Mouse (Mus musculus) forebrain, embryonic 12.5 days (tissue): ENCODE results near the gene Ppp1r35. TPM values are rescaled to one million over a fixed set of nuclear protein-coding genes. Genes with fewer than 3 reads are reported as not detected.

Source experiments
- ATAC-seq: fragments of 200-750 bp; cut with Nextera tagmentation; 2 replicates; pipeline ENCODE4 v1.8.0; 2017; ENCODE audit warnings: moderate TSS enrichment; ENCODE audit not compliant: low FRiP score
- H3K27ac ChIP-seq: fragments of 300-500 bp; sonication (generic); 2 replicates; pipeline ENCODE4 v1.5.1; 2016; ENCODE audit warnings: mild to moderate bottlenecking
- H3K27me3 ChIP-seq: fragments of 300-500 bp; sonication (generic); 2 replicates; pipeline ENCODE4 v1.6.1; 2016; ENCODE audit warnings: mild to moderate bottlenecking
- H3K36me3 ChIP-seq: fragments of 300-500 bp; sonication (generic); replicated peaks from 2 replicates; pipeline ENCODE4 v1.6.1; 2016; ENCODE audit warnings: mild to moderate bottlenecking
- H3K4me1 ChIP-seq: fragments of 300-500 bp; sonication (generic); 2 replicates; pipeline ENCODE4 v1.6.1; 2016
- H3K4me2 ChIP-seq: fragments of 300-500 bp; sonication (generic); 2 replicates; pipeline ENCODE4 v1.6.1; 2016; ENCODE audit warnings: mild to moderate bottlenecking, moderate library complexity
- H3K4me3 ChIP-seq: fragments of 300-500 bp; sonication (generic); replicated peaks from 2 replicates; pipeline ENCODE4 v1.5.1; 2016; ENCODE audit warnings: mild to moderate bottlenecking
- H3K9ac ChIP-seq: fragments of 300-500 bp; sonication (generic); 2 replicates; pipeline ENCODE4 v1.6.1; 2016; ENCODE audit warnings: mild to moderate bottlenecking
- H3K9me3 ChIP-seq: fragments of 300-500 bp; sonication (generic); 2 replicates; pipeline ENCODE4 v1.6.1; 2016
- WGBS: fragments of 180-500 bp; shearing (Covaris S2); methylation state at CpG from one replicate; pipeline ENCODE4 v1.1.7; 2016; 5-methylcytosine and 5-hydroxymethylcytosine counted together
- polyA plus RNA-seq: library from polyadenylated mRNA; unstranded; fragments of >200 nt; fragmentation: Nextera tagmentation; extraction: Ambion mirVana; gene quantifications from 2 replicates; pipeline ENCODE4 v1.2.1, GENCODE M21; 2016

The Ppp1r35 gene
- polyA plus RNA-seq, 1 experiment from 2014 or later, result 60.1 TPM

DNA sequence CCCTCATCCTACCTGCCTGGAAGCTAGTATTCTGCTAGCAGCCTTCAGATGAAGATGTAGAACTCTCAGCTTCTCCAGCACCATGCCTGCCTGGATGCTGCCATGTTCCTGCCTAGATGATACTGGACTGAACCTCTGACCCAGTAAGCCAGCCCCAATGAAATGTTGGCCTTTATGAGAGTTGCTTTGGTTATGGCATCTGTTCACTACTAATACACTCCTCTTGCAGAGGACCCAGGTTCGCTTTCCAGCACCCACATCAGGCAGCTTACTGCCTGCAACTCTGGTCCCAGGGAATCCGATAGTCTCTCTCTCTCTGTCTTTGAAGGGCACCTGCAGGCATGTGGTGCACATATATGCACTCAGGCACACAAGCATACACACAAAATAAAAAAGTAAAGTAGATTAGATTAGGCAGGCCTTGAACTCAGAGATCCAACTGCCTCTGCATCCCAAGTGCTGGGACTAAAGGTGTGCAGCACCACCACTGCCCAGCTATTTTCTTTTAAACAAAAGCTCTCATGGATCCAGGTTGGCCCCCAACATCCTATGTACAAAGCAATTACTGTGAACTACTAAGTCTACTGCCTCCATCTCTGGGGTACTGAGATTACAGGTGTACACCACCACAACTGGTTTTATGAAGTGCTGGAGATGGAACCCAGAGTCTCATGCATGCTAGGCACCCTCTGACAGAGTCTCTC, 2.9 kb upstream of the Ppp1r35 start:
- 96% methylated on average over 2 of the region's 2 CpGs for WGBS
- Histone ChIP-seq H3K9me3 (no peaks in the 10 kb centered on the region), H3K4me1 (peaks cover 21% of the 10 kb centered on the region), H3K4me2 (no peak overlapping the region), H3K9ac (no peak overlapping the region), H3K36me3 (peaks cover 8% of the 10 kb centered on the region), H3K4me3 (no peak overlapping the region), H3K27ac (no peak overlapping the region), H3K27me3 (no peaks in the 10 kb centered on the region)
- no peak for ATAC-seq

- H3K27ac ChIP-seq, result no peak overlapping the region
- H3K9ac ChIP-seq, result no peak overlapping the region
- no peak overlapping the region for H3K4me3 ChIP-seq
- no peaks in the 10 kb centered on the region for H3K9me3 ChIP-seq
- ATAC-seq, result no peak
- peaks cover 15% of the 10 kb centered on the region for H3K36me3 ChIP-seq
- peaks cover 25% of the 10 kb centered on the region for H3K4me1 ChIP-seq
- WGBS, result 57% methylated on average over 5 of the region's 5 CpGs
- no peaks in the 10 kb centered on the region for H3K27me3 ChIP-seq
- H3K4me2 ChIP-seq, result no peak overlapping the region
These were observed 2.2 kb upstream of the Ppp1r35 start for GRCm38 (mm10) chr5:137776408-137776918.

DNA sequence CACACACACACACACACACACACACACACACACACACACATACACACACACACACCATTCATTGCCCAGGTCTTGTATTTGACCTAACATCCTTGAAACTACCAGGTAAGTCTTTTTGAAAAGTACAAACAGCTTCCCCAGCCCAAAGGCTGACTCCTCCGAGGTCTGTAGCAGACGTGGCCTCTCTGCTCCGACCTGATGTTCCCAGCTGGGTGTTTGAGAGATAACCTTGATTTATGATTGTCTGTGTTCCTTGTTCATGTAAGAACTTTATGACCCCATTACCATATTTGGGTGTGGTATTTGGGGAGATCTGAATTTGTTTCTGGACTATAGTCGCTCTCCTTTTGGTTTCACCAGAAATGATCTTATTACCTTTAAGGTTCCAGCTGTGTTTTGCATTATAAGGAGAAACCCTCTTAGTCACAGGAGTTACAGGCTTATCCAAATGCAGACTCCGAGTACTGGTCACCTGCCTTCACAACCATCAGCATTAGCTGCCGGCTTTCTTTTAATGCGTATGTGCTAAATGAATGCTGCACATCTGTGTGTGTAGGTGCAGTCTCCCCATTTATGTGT, 1.3 kb upstream of the Ppp1r35 start:
- Histone ChIP-seq H3K27ac (no peak overlapping the region), H3K9me3 (no peaks in the 10 kb centered on the region), H3K4me1 (peaks cover 29% of the 10 kb centered on the region), H3K36me3 (peaks cover 24% of the 10 kb centered on the region), H3K27me3 (no peaks in the 10 kb centered on the region), H3K9ac (no peak overlapping the region), H3K4me2 (no peak overlapping the region), H3K4me3 (no peak overlapping the region)
- ATAC-seq, result no peak
- 82% methylated on average over 7 of the region's 7 CpGs for WGBS

- H3K27me3 ChIP-seq, result no peaks in the 10 kb centered on the region
- H3K9me3 ChIP-seq, result no peaks in the 10 kb centered on the region
- ATAC-seq, result peak; percentile 24
- H3K4me3 ChIP-seq, result peak overlapping the region; percentile 98
- H3K27ac ChIP-seq, result peak overlapping the region; percentile 93
- peak overlapping the region; percentile 96 for H3K9ac ChIP-seq
- H3K36me3 ChIP-seq, result peaks cover 43% of the 10 kb centered on the region
- H3K4me1 ChIP-seq, result peaks cover 48% of the 10 kb centered on the region
- WGBS, result under 1% methylated on average over 83 of the region's 83 CpGs
- peak overlapping the region; percentile 98 for H3K4me2 ChIP-seq
These were observed 644 bp downstream of the Ppp1r35 start for GRCm38 (mm10) chr5:137779053-137779933.

DNA sequence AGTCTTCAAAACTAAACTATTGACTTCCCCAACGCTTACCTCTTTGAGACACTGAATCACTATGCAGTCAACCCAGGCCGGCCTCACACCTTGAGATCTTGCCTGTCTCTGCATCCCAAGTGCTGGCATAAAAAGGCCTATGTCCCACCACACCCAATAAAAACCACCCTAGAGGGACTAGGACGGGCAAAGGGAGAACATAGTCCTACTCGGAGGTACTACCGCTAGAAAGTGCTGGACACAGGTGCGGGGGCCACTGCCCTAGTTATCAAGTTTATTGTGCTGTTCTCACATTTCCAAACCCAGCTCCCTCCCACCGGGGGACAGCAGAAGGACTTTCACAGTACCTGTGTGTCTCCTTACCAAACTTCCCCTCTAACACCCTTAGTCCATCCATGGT, 3.0 kb downstream of the Ppp1r35 start:
- H3K4me2 ChIP-seq, result no peak overlapping the region
- H3K27me3 ChIP-seq, result no peaks in the 10 kb centered on the region
- WGBS, result 96% methylated on average over 7 of the region's 7 CpGs
- H3K4me1 ChIP-seq, result peaks cover 59% of the 10 kb centered on the region
- no peak overlapping the region for H3K4me3 ChIP-seq
- H3K9ac ChIP-seq, result no peak overlapping the region
- peaks cover 50% of the 10 kb centered on the region for H3K36me3 ChIP-seq
- ATAC-seq, result no peak
- no peaks in the 10 kb centered on the region for H3K9me3 ChIP-seq
- H3K27ac ChIP-seq, result no peak overlapping the region

DNA sequence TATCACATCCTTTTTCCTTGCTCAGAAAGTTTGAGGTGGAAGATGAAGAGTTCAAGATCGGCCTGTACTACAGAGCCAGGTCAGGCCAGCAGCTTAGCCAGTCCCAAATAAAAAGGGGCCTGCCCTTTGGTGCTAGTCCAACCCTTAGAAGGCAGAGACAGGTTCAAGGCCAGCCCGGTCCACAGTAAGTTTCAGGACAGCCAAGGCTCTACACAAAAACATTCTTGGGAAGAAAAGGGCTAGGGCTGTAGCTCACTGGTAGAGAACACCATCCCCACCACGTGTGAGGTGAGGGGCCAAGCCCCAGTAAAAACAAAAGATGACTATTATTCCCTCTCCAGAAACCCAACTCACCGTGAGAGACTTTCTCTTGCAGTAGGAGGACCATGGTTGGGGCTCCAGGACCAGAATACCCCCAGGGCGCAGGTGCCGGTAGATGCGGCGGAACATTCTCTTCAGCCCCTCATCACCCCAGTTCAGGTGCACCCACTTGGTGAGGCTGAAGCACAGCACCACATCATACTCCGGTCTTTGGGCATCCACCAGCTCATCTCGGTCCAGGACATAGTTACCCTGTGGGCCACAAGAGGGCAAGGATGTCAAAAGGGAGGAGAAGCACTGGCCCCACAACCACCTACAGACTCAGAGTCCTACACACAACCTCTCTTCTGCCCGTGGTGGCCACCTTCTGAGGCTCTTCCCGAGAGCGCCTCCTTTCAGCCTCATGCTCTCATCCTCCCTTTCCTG, 4.3 kb downstream of the Ppp1r35 start:
- Histone ChIP-seq H3K36me3 (peaks cover 50% of the 10 kb centered on the region), H3K4me3 (peak overlapping the region; percentile 95), H3K27ac (no peak overlapping the region), H3K4me1 (peaks cover 60% of the 10 kb centered on the region), H3K27me3 (peaks cover under 1% of the 10 kb centered on the region; the same call in 1 of the 2 replicates), H3K9ac (peak overlapping the region; percentile 98), H3K9me3 (no peaks in the 10 kb centered on the region), H3K4me2 (peak overlapping the region; percentile 92)
- 88% methylated on average over 13 of the region's 13 CpGs for WGBS
- ATAC-seq, result no peak

DNA sequence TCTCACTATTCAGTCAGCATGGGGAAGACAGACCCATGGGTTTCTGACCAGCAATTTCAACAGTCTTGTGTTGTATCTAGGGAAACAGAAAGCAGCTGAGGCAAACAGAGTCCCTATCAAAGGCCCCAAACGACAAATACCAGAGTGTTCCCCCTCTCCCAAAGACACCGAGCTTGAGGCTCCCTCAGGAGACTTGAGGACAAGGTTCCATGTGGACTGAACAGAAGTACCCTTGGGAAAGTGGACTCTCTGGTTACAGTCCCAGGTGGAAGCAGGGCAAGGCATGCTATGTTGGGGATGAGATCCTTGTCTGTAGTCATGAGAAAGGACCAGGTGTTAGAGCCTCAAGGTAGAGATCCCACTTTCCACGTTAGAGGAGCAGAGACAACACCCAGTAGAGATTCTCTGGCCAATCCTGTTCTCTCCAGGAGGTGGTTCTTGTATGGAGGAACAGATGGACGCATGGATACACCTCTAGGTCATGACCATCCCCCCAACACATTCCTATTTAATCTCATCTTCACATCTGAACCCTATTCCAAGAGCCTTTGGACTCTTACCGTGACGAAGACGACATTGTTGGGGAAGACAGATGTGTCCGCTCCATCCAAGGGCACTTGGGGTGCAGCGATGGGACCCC, 5.4 kb downstream of the Ppp1r35 start:
- Histone ChIP-seq H3K4me1 (peaks cover 59% of the 10 kb centered on the region), H3K4me3 (peak overlapping the region; percentile 95), H3K9me3 (no peaks in the 10 kb centered on the region), H3K36me3 (peaks cover 50% of the 10 kb centered on the region), H3K4me2 (peak overlapping the region; percentile 92), H3K27me3 (peaks cover 7% of the 10 kb centered on the region; the same call in 1 of the 2 replicates), H3K27ac (0 out of 2 replicates have a peak overlapping the region, but pooled peaks have one; percentile 8), H3K9ac (peak overlapping the region; percentile 98)
- ATAC-seq, result no peak
- 78% methylated on average over 9 of the region's 9 CpGs for WGBS

- no peak for ATAC-seq
- peak overlapping the region; percentile 98 for H3K9ac ChIP-seq
- H3K4me1 ChIP-seq, result peaks cover 56% of the 10 kb centered on the region
- peak overlapping the region; percentile 92 for H3K4me2 ChIP-seq
- H3K4me3 ChIP-seq, result peak overlapping the region; percentile 95
- WGBS, result 89% methylated on average over 14 of the region's 14 CpGs
- no peaks in the 10 kb centered on the region for H3K9me3 ChIP-seq
- H3K27ac ChIP-seq, result 0 out of 2 replicates have a peak overlapping the region, but pooled peaks have one; percentile 98
- peaks cover 7% of the 10 kb centered on the region; the same call in 1 of the 2 replicates for H3K27me3 ChIP-seq
- peaks cover 50% of the 10 kb centered on the region for H3K36me3 ChIP-seq
These were observed 5.9 kb downstream of the Ppp1r35 start for GRCm38 (mm10) chr5:137784546-137784945.

- Histone ChIP-seq H3K4me1 (peaks cover 48% of the 10 kb centered on the region), H3K36me3 (peaks cover 46% of the 10 kb centered on the region), H3K27me3 (peaks cover 7% of the 10 kb centered on the region; the same call in 1 of the 2 replicates), H3K4me3 (peak overlapping the region; percentile 95), H3K4me2 (peak overlapping the region; percentile 92), H3K27ac (peak overlapping the region; percentile 98), H3K9me3 (no peaks in the 10 kb centered on the region), H3K9ac (peak overlapping the region; percentile 98)
- 7% methylated on average over 58 of the region's 62 CpGs for WGBS
- ATAC-seq, result peak; percentile 10
These were observed 6.7 kb downstream of the Ppp1r35 start for GRCm38 (mm10) chr5:137785164-137786031.

- under 1% methylated on average over 78 of the region's 79 CpGs for WGBS
- ATAC-seq, result peak; percentile 88
- H3K4me3 ChIP-seq, result peak overlapping the region; percentile 95
These were observed 7.7 kb downstream of the Ppp1r35 start for GRCm38 (mm10) chr5:137786109-137786942.

More at GRCm38 (mm10) chr5:137786109-137786942, 7.7 kb downstream of the Ppp1r35 start:
- peak overlapping the region; percentile 98 for H3K27ac ChIP-seq
- peaks cover 40% of the 10 kb centered on the region for H3K4me1 ChIP-seq
- H3K9ac ChIP-seq, result peak overlapping the region; percentile 98
- no peaks in the 10 kb centered on the region for H3K9me3 ChIP-seq
- peak overlapping the region; percentile 92 for H3K4me2 ChIP-seq
- peaks cover 7% of the 10 kb centered on the region; the same call in 1 of the 2 replicates for H3K27me3 ChIP-seq
- H3K36me3 ChIP-seq, result peaks cover 37% of the 10 kb centered on the region
